Mouse (Mus musculus): Measurements from ENCODE around the gene Gm28729.
A peak's percentile ranks its signal among the peaks of the same experiment; 100 is the strongest.

Gm28729 gene

DNA sequence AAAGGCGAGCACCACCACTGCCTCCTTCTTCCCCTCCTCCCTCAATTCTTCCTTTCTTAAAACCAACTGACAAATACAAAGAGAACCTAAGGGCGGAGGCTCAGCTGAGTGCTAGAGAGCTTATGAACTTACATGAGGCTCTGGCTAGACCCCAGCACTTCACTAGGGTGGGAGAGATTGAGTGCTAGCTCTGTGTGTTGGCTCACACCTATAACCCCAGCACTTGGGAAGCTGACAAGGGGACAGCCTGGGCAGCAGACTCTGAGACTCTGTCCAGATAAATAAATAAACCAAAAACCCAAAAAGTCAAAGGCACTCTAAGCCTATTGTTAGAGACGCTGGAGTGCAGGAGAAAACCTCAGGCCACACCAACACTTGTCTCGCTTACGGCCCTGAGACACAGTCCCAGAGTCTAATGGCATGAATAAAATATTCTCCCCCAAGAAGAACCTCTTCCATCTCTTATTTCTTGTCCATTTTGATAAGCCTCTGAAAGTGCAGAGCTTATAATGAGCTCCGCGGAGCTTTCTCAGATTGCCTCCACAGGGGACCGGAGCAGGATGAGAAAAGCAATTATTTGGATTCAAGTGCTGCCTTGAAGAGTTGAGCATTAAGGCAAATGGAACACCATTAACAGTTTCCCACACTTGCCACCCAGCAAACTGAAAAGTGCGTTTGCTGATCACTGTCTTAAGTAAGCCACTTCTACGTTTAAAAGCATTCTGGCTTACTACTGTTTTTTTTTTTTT, 64.8 kb downstream of the Gm28729 start:
- no peak for DNase-seq

DNA sequence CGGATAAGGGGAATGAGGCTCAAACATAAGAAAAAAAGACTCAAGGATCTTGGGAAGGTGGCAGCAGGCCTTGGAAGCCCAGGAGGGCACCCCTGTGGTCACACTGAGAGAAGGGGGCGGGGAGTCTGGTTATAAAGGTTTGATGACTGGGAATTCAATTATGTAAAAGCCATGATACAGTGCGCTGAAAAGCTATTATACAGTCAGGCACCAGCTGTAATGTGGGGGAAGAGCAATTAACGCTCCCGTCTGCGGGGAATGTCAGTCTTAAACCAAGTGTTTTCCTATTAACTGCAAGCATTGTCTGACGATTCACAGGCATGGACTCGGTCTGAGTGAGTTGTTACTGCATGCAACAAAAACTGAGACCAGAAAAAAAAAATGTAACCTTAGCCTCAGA, 69.4 kb downstream of the Gm28729 start:
- DNase-seq: no peak

DNA sequence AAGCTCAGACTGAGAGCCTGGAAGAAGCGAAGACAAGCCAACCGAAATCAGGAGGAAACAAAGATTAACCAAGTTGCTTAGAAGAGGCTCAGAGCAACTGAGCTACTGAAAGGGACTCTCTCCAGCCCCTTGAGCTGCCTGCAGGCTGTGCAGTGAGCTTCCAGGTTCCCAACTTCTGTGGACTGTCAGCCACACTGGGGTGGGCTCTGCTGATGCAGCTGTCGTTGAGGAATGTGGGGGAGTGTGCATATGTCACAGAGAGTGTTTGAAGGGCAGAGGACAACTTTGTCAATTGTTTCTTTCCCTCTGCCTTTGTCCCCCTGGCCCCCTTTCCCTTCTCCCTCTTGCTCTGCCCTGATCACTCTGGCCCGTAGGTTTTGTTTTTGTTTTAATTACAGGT, 72.1 kb downstream of the Gm28729 start:
- no peak for DNase-seq

GRCm38 (mm10) chr9:96450900-96451720, 74.0 kb downstream of the Gm28729 start:
- DNase-seq: no peak

DNA sequence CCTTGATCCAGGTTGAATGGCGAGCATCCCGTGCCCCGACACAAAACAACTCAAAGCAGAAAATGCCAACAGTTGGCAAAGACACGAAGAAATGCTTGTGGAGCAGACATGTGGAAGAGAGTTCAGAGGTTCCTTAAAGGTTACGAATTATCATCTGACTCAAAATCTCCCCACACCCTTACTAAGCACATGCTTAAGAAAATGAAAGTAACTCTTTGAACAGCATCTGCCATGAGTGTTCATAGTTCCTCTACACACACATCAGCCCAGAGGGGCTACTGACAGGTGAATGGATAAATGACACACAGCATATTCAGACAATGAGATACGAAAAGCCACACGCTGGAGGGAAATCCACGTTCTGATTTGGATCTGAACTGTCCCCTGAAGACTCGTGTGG, 75.5 kb downstream of the Gm28729 start:
- no peak for DNase-seq

- DNase-seq: no peak
Observed at GRCm38 (mm10) chr9:96445351-96445750, 79.7 kb downstream of the Gm28729 start.

DNA sequence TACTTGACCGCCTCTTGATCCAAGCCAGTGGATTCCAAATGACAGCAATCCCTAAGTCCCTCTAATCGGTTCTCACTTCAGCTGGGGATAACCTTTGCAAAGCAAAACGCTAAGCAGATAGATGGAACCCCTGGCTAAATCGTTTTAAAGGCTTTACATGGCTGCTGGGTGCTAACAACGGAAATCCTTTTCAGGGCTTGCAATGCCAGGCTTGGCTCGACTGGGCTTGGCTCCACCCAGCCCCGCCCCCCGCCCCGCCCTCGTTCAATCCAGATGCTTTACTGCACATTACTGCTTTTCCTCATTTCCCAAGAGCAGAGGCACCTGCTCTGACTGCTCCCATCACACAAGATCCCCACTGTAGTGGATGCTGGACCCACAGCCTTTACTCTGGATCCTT, 83.0 kb downstream of the Gm28729 start:
- DNase-seq: no peak

GRCm38 (mm10) chr9:96438334-96438871, 86.7 kb downstream of the Gm28729 start:
- DNase-seq: no peak

DNA sequence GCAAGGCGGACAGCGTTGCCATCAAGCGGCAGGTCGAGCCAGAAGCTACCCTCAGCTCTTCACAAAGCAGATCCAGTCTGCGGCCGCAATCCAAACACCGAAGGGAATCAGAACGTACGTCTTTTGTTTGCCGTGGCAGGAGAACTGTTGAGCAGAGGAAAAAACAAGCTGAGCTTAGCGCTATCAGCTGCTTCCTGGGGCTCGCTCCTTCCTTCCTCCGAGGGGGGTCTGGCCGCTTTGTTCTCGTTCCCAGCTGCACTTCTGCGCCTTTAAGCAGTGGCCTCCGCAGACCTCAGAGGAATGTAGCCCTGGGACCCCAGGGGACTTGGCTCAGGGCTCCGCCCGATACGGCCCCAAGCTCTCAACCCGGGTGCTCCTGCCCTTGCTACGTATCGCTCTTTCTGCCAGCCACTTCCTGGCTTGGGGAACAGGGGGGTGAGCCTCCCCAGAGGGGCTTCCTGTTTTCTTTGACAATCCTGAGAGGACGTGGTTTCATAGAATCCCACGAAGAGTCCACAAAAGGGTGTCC, 87.2 kb downstream of the Gm28729 start:
- DNase-seq: peak; percentile 38

DNA sequence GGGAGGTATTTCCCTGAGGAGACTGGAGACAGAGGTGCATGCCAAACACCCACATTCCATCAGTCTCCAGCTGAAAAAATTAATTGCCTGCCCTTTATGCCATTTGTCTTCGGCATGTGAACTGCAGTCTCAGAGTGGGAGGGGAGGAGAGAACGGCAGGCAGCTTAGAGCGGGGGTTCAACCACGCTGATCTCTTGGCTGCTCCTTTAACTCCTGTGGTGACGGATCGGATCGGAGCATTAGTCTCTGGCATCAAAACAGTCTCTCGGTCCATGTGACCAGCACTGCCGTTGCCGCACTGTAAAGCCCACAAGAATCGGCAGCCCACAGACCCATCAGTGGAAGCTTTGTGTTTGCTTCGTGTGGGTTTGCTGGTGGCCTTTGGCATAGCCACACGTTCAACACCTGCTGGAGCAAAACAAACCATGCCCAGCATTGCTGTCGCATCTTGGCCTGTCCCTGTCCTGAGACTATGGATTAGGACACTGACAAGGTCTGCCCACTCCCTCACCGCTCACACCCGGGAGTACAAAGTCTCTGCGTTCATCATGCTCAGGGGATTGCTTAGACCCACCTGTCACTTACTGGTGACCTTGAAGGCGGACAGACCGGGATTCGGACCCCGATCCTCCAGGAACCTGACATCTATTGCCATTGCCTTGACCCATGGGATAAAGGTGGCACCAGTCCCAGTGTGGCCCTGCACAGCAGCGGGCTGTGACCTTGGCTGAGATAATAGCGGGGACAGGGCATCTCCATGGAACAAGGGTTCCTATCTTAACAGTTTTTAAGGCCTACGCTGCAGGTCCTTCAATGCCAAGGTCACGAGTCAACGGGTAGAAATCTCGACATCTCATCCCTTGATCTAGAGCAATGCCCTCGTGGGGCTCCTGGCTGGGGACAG, 87.9 kb downstream of the Gm28729 start:
- DNase-seq: peak; percentile 12

Measured in right cerebral cortex, postnatal 4 days (tissue).